Mouse (Mus musculus): ENCODE results near the gene Olfr1192-ps1.
"Not testable (repeated sequence)": the region's sequence is repeated elsewhere in the genome, so short reads cannot be mapped to it uniquely, and the experiment has no call there.

Gene Olfr1192-ps1

DNA sequence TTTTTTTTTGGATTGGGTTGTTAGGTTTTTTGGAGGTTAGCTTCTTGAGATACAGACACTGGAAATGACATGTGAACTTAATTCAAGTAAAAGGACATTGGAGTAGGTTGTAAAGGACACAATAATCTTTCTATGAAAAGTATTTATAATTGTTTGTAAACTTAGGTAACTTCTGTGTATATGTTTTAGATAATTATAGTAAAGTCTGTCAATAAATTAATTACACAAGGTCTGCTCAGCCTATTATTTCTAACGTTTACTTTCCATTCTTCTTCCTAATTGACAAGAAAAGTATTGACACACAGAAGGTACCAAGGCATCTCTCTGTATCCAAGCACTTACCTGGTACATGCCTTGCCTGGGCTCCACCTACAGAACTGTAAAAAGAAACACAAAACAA, at the start of gene Olfr1192-ps1:
Gene Olfr1192-ps1 (plus strand): TSS at position 301 of the 400 bp plus-strand sequence.
- DNase-seq (ENCODE audit: low spot score in 2 of 2): no peak

- not testable (repeated sequence) for DNase-seq (ENCODE audit: low spot score in 2 of 2)
Measured at GRCm38 (mm10) chr2:88640242-88640641, 8.1 kb upstream of the Olfr1192-ps1 start, which contains the start of gene Olfr1191-ps1. Gene Olfr1191-ps1 (plus strand): TSS chr2:88640542.

- DNase-seq (ENCODE audit: low spot score in 2 of 2): not testable (repeated sequence)
Measured at GRCm38 (mm10) chr2:88675328-88675727, 27.0 kb downstream of the Olfr1192-ps1 start, which contains the start of gene Olfr1193. Gene Olfr1193 (plus strand): TSS chr2:88675628.

DNA sequence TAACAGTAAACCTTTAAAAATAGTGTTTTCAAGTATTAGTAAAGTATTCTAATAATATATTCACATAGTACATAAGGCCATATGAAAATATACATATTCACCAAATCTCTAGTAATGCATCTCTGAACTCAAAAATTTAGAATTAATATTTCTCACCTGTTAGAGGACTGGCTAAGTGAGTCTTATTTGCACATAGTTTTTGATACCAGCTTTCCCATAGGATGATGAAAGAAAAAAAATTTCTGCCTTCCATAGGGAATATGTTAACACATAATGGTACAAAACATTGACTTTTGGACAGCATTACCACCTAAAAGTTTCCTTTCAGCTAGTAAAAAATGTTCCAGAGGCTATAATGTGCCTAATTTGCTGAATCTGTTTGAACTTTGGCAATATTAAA, 40.8 kb downstream of the Olfr1192-ps1 start, which contains the start of gene Olfr1195:
Gene Olfr1195 (minus strand): TSS at position 101 of the 400 bp plus-strand sequence.
- no peak for DNase-seq (ENCODE audit: low spot score in 2 of 2)

DNA sequence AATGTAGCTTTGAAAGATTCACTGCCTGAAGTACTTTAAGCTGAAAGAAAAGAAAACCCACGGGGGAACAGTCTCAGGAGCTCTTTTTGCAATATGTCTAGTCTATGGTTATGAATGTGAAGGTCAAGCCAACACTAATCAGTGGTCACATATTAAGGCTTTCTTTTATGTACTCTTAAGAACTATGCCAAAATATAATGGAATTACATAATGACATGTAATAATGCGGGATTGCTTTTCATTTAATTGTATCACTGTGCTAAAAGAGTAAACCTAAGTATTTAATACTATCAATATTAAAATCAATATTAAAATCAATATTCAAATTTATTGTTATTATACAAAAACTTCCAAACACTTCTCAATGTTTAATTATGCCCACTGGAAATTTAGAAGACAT, 56.2 kb downstream of the Olfr1192-ps1 start, which contains the start of gene Olfr1196:
Gene Olfr1196 (minus strand): TSS at position 101 of the 400 bp plus-strand sequence.
- no peak for DNase-seq (ENCODE audit: low spot score in 2 of 2)
